Mouse (Mus musculus) left cerebral cortex, postnatal 10 days (tissue): Measurements from ENCODE around the gene Prickle2. TPM values are rescaled to one million over a fixed set of nuclear protein-coding genes. Genes with fewer than 3 reads are reported as not detected.
A peak's percentile ranks its signal among the peaks of the same experiment; 100 is the strongest.

Experiments
- DNase-seq, 2 experiments: peaks; one replicate each; pipeline ENCODE4 v3.0.0; 2021 to 2022; ENCODE audit warnings: low spot score in 2 of 2, mixed read lengths in 1 of 2; ENCODE audit errors: extremely low spot score in 1 of 2
- intact Hi-C: fragments of 180-260 bp; cut with DNase I; formaldehyde crosslinking; loops from one replicate; pipeline ENCODE4 v1.15.1; 2025
- total RNA-seq, 2 experiments: library from RNA; stranded (reverse); gene quantifications; 2 replicates each; pipeline ENCODE4 v1.2.3; 2021

Prickle2 gene
- total RNA-seq, 2 experiments from 2014 or later: 168 to 172 TPM

DNA sequence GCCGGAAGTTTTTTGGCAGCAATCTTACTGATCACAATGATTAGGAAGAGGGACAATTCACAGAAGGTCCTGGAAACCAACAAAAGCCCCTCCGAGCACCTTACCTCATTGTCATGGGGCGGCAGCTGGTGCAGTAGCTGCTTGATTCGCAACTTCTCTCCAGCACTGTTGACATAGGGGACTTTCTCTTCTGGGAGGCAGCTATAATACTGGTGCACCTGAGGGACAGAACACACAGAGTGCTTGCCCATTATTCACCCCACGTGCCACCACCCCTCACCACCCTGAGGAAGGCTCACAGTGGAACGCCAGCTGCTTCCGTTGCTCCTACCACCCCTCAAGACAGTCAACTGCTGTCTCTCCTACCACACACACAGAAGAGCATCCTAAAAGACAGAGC, 280.5 kb downstream of the Prickle2 start:
- intact Hi-C loops: no loop called here
- no peak for DNase-seq

DNA sequence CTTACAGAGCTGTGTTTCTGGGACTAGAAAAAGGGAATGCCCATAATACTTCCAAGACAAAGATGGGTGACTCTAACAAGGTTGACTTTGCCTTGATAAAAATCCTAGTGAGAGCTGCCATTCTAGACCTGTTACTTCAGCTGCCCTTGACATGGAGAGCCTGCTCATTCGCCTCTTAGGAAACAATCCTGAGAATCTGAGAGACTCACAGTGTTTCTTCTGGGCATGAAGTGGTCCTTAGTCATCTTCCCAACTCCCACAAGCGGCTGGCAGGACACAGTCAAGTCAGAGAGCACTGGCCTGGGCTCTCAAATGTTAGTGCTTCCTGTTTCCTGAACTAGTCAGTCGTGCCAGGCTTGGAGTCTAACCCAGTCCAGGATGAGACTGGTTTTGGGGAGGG, 281.0 kb downstream of the Prickle2 start:
- DNase-seq: no peak
- intact Hi-C loops: no loop called here

DNA sequence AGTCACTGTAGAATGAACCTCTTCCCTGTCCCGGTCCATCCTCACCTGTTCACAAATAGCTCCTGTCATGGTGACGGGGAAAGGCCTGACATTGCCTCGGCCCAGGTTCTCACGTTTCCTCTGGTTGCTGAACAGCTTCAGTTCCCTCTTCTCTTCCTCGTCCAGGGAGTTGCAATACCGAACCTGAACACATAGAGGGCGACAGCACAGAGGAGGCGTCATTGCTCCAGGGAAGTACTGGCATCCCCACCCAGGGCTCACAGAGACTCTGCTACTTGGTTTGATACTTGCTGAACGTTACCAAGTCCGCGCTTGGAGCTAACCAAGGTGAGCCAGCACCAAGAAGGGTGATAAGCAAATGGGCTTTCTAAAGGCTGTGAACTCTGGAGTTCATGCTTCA, 283.7 kb downstream of the Prickle2 start:
- intact Hi-C loops: no loop called here
- peak in 1 of 2 experiments; percentile 48 for DNase-seq

DNA sequence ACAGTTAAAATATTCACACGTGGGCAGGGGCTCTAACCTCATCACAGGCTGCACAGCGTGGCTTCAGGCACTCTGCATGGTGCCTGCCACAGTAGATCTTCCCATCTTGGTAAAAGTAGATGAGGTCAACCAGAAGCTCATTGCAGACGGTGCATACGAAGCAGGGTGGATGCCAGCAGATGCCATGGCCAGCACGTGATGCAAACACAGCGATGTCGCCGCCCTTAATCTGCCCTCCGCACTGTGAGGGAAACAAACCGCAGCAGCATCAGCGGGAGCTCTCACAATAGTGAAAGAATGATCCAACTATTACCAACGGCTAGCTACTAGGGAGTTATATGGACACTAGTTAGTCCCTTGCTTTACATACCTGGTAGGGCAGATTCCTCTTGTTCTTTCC, 285.8 kb downstream of the Prickle2 start:
- DNase-seq: no peak
- intact Hi-C loops: no loop called here

DNA sequence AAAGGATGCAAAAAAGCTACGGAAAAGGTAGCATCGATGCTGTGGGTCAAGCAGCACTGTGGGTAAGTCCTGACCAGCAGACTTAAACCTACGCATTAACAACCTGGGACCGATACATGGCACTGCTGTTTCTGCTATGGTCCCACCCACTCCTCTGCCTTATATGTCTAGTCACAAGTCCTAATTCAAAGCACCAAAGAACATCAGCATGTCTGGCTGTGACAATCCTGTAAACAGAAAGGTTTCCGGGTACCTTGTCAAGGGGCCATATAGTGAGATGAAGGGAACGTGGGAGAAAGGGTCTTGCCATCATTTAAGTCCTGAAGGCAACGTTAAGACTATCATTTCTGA, 290.6 kb downstream of the Prickle2 start:
- no peak for DNase-seq
- intact Hi-C loops: no loop called here

DNA sequence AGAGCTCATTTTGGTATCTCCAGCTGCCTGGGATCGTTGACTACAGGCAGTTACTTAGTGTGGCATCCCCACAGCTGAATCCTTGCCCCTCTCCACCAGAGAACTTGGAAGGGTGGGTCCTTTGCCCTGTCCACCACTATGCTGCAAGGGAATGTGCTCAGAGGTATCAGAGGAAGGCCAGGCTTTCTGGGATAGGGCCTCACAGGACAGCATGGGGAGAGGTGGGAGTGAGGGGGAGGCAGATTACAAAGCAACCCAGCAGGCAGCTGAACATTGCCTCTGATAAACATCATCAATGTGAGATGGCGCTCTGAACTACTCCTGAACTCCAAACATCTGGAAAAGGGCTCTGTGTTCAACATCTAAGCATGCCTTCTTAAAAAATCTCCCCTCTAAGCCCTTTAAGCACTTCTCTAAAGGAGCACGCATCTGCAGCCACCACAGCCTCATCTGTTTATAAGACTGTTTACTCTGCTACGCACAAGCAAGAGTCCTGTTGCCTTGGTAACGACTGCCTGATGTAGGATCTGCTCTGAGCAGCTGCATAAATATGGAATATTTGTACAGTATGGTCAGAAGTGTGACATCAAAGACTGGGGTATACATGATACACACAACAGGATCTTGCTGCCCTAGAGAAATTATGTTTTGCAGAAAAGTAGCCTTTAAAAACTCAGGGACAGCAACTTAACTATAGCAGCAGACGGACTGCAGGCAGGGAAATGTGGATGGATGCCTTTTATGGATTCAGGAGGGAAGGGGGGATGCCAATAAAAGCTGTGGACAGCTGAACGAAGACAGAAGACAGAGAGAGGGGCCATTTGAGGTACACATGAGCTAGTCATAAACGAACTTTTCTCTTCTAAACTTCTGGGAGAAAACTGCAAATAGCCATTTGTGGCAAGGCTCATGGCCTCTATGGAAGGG, 291.2 kb downstream of the Prickle2 start:
- intact Hi-C loops: no loop called here
- peak in 1 of 2 experiments; percentile 41 for DNase-seq

DNA sequence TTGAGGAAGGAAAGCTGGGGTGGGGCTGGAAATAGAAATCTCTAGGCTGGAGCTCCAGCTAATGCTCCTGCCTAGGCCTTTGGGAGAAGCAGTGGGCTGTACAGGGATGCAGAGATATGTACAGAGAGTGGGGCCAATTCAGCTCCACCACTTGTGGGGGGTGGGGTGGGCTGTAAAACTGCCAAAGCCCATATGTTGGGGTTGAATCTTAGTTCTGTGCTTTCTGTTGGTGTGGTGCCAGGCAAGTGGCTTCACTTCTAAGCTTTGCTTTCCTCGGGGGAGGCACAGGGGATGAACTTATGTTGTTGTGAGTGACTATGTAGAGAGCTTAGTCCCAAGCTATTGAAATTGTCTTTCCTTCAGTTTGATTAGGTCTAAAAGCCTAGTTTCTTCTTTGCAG, 292.0 kb downstream of the Prickle2 start:
- intact Hi-C loops: no loop called here
- no peak for DNase-seq

DNA sequence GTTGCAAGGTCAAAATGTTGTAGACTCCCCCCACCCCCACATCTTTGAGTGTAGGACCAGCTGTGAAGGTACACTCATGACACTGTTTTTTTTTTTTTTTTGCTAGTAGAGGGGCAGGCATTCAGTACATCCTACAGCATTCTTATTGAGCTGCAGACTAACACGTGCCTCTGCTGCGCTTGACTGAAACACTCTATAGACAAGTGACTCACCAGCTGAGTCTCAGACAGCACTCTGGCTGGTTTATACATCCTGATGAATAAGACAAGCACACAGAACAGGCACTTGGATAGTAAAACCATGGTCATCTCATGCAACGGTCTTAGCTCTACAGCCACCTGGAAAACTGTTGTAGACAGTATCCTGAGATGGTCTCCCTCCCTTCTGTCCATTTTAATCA, 296.2 kb downstream of the Prickle2 start:
- no peak for DNase-seq
- intact Hi-C loops: no loop called here

DNA sequence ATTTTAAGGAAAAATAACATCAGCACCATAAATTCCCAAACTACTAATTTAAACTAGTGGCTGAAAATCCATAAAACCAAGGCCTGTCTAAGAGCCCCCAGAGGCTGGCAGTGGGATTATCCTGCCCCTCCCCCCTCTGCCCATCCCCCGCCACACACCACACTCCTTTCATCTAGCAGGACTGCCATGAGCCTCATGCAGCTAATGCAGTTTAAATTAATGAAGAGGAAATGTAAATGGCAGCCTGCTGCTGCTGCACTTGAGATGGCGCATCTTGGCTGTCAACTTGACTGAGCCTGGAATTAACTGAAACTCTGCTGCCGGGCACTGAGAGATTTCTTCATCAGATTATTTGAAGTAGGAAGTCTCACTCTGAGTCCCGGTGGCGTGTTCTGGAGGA, 298.7 kb downstream of the Prickle2 start:
- DNase-seq: no peak
- intact Hi-C loops: no loop called here

DNA sequence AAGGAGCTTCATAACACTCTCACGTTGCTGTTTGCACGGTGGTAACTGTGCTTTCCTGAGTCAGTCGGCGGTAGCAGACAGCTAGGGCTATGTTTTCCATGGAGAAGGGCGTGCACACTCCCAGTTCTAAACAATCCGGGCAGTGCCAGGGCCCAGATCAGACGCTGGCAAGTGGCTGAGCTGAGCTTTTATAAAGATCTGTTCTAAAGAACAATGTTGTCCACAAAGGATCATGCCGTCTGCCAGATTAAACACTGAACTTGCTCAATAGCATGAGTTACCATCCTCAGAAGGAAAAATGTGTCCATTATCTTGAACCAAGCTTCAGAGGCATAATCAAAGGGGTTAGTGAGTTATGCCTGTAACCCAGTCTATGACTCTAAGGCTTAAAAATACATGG, 300.4 kb downstream of the Prickle2 start:
- DNase-seq: no peak
- intact Hi-C loops: no loop called here

DNA sequence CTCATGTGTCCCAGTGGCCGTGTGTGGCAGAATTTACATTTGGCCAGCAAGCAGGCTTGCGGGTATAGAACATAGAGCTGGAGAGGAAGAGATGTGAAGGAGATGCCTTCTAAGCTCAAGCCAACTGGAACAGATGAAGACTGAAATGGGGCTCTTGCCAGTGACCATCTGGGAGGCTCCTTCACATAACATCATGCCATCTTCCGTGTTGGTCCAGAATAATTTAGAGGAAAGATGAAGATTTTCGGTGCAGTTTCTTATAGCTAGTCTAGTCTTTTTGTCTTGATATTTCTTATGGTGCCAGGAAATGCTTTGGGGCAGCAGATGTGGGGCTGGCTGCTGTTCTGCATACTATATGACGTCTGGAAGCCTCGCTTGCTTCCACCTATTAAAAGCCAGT, 308.1 kb downstream of the Prickle2 start:
- DNase-seq: peak in 1 of 2 experiments; percentile 56
- intact Hi-C loops: no loop called here

DNA sequence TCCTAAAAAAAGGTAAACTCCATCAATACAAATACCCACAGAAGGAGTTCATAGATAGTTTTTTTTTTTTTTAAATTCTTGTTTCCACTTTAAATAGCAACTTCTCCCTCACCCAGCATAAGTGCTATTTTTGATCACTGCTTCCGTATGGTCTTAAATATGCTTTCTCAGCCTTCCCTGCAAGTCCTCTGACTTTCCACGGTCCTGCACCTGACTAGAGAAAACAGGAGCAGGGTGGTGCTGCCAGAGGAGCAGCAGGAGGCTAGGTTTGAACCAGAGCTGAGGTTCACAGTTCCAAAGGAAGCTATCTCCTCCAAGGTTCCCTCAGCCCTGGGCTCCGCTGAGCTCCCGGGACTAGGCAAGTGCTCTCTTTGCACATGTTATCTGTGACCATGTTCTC, 310.4 kb downstream of the Prickle2 start:
- DNase-seq: peak in 1 of 2 experiments; percentile 34
- intact Hi-C loops: no loop called here

DNA sequence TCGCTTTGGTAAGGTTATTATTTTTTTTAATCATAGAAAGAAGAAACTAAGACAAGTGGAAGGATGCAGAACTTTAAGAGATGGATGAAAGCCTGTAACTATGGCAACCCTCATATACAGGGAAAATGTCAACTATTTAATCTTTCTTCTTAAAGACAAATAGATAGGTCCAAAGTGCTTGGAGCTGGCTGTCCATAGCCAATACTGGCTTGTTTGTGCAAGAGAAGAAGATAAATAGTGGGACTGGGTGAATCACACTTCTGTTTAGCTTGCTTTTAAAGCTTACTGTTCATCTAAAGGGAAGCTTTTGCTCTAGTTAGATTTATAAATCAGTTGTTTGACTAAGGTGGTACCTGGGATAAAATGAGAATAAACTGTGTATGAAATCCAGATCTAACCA, 310.8 kb downstream of the Prickle2 start:
- intact Hi-C loops: no loop called here
- no peak for DNase-seq

DNA sequence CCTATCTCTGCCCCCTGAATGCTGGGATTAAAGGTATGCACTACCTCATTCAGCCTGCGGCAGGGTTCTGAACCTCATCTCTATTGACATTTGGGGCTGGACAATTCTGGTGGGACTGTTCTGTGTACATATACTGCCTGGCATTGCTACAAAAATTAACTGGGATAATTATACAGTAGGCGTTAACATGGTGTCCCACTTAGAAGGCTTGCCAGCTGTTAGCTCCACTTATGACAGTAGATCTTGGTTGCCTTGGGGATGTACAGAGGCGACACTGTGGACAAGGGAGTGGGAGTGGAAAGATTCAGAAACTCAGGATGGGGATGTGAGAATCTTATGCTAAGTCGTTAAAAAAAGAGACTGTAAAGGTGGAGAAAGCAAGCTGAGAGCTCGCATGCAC, 311.3 kb downstream of the Prickle2 start:
- DNase-seq: peak in 1 of 2 experiments; percentile 63

DNA sequence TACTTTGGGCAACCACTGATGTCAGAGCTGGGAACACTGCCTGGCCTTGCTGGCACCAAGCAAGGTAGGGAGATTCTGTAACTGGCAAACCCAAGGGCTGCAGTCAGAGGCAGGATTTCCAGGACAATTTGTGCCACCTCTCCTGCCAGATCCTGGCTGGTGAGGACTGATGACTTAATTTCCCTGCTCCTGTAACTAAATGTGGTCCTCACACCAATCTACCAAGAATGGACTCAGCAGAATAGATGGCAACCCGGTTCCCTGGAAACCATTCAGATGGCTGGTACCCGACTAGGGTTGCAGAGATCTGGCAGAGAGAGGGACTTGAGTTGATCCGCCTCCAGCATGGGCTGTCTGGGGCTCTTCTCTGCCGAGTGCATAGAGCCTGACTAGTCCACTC, 315.6 kb downstream of the Prickle2 start:
- peak in 1 of 2 experiments; percentile 64 for DNase-seq
- intact Hi-C loops: no loop called here

More for the DNA sequence above, 311.3 kb downstream of the Prickle2 start:
- intact Hi-C loops: no loop called here

DNA sequence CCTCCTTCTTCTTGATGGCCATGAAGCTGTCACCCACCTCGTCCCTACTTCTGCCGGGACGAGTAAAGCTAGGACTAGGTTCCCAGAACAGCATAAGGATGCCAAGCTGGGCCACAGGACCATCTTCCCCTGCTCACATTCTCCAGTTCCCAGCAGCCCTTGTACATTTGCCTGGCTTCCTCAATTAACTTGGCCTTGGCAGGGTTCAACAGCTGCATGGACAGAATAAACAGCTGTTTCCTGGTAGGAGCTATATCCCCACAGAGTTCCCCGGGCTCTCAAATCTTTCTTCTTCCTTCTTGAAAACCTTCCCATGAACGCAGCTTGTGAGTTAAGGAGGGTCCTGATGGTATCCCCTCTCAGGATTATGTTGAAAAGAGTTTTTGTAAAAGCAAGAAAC, 317.3 kb downstream of the Prickle2 start:
- no peak for DNase-seq
- intact Hi-C loops: no loop called here

DNA sequence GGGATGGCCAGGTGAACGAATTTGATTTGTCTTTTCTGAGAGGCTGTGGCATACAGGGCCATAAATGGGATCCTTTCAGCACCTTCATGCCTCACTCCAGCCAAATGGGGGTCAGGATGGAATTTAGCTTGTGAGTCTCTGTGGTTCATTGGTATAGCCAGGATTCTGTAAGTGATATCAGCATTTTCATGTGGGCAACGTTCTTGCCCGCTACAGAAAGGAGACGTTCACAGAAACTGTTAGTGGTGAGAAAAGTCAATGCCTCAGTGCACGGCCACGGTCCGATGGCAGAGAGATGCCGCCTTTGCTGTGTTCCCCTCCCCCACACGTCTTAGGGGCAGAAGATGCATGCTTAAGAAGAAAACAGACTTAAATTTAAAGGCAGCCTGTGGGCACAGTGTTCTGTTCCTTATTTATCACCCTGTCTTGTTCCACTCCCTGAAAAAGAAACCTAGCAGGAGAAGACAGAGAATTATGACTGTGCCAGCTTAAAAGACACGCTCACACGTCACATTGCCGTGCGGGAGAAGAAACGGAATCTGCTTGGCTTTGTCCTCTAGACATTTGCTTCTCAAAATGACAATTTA, 322.7 kb downstream of the Prickle2 start:
- DNase-seq: peak; percentile 24 to 45
- intact Hi-C loops: no loop called here

DNA sequence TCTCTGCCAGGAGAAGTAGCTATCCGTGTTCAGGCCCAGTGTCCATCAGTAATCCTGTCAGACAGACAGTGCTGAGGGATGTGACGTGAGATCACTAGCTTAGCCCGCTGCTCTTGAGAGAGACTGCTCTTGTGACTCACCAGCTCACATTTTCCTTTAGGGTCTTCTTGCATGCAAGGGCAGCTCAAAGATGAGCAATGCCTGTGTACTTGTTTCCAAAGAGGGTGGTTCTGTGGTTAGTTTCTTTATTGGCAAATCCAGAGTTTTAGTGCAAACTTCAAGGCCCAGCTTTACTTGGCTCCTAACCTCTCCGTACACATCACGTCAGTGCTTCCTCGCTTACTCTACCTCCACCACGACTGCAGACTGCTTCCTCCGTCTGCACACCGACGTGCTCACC, 324.9 kb downstream of the Prickle2 start:
- intact Hi-C loops: no loop called here
- DNase-seq: no peak

DNA sequence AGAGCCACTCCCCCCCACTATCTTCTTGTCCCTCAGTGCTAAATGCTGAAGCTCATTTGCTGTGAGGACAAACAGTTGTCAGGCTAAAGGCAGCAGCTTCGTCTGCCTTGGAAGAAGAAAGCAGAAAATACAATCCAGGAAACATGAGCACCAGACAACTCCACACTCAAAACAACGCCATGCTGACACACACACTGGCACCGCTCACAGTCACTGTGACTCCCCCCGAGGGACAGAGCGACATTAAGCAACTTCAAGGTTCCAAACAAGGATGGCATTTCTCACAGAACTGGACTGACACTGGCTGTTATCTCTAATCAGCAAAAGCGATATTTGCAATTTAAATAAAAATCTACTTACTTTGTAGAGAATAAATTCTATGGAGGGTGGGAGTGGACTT, 331.1 kb downstream of the Prickle2 start:
- no peak for DNase-seq
- intact Hi-C loops: no loop called here

DNA sequence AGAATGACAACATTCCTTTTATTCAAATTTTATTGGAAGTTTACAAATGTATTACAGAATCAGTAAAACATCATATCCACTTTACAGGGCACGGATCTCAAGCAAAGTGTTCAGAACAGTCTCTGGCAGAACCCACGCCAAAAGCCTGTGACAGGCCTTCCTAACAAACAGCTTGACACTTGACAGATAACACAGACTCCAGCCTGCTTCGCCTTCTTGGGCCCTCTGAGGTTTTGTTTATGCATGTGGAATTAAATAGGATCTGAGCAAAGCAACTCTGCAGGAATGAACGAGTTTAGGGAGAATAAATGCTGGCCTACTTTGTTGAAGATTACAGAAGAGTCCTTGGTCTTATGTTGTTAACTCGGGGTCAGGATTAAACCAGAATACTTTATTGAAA, 335.1 kb downstream of the Prickle2 start:
- intact Hi-C loops: no loop called here
- no peak for DNase-seq
